Mouse (Mus musculus) heart, postnatal 14 days (tissue): ENCODE measurements around the gene Aph1b. TPM values are rescaled to one million over a fixed set of nuclear protein-coding genes. Genes with fewer than 3 reads are reported as not detected.
"Not testable (repeated sequence)": the region's sequence is repeated elsewhere in the genome, so short reads cannot be mapped to it uniquely, and the experiment has no call there.

Experiments used
- DNase-seq, 2 experiments: peaks; one replicate each; pipeline ENCODE4 v3.0.0; 2021 to 2022
- intact Hi-C: fragments of 180-260 bp; cut with DNase I; formaldehyde crosslinking; loops from one replicate; pipeline ENCODE4 v1.15.1; 2025
- long read RNA-seq, 2 experiments: library from polyadenylated mRNA; stranded (forward); transcript quantifications; one replicate each; pipeline ENCODE4 v2.0.0; 2021
- total RNA-seq, 2 experiments: library from RNA; stranded (reverse); gene quantifications; 2 replicates each; pipeline ENCODE4 v1.2.3; 2021

Gene Aph1b
- 1 to 10 TPM; 5.8 to 7.0 TPM for total RNA-seq
- long read RNA-seq, experiment 1, full-length matches to known transcripts = 4 of 4 reads
- long read RNA-seq, experiment 1, partial matches to known transcripts = 0 of 4 reads
- long read RNA-seq, experiment 1, other reads (novel, unspliced or antisense) = 0 of 4 reads
- long read RNA-seq, experiment 2, full-length matches to known transcripts = 12 of 13 reads
- long read RNA-seq, experiment 2, partial matches to known transcripts = 0 of 13 reads
- long read RNA-seq, experiment 2, other reads (novel, unspliced or antisense) = 1 of 13 reads

GRCm38 (mm10) chr9:66795464-66796324 is at the start of gene Aph1b:
Gene Aph1b (minus strand): TSS chr9:66795490.
- DNase-seq = peak; percentile 94 to 96
- intact Hi-C loops = no loop called here

- DNase-seq = peak in 1 of 2 experiments; percentile 45
- intact Hi-C loops = no loop called here
Observed at GRCm38 (mm10) chr9:66835097-66835480, 39.8 kb upstream of the Aph1b start.

- intact Hi-C loops = loop anchor here (5.0 kb wide), 1 partner anchor 103 kb away; no protein-coding TSS in a partner anchor
- peak; percentile 96 to 98 for DNase-seq
Observed at GRCm38 (mm10) chr9:66834318-66835096, 39.2 kb upstream of the Aph1b start, which contains the start of gene Aph1c. Gene Aph1c (minus strand): TSS chr9:66834726.

- DNase-seq = no peak
- intact Hi-C loops = loop anchor here (5.0 kb wide), 1 partner anchor 103 kb away; no protein-coding TSS in a partner anchor
Observed at GRCm38 (mm10) chr9:66833851-66834250, 38.6 kb upstream of the Aph1b start.

GRCm38 (mm10) chr9:66832366-66832908 is 37.1 kb upstream of the Aph1b start:
- DNase-seq = no peak
- intact Hi-C loops = loop anchor here (5.0 kb wide), 1 partner anchor 105 kb away; no protein-coding TSS in a partner anchor

- DNase-seq = peak in 1 of 2 experiments; percentile 42
- intact Hi-C loops = loop anchor here (1.0 to 10.0 kb wide), 4 partner anchors 119 to 359 kb away; partner anchors contain the start of gene Fbxl22
Observed at GRCm38 (mm10) chr9:66825990-66826389, 30.7 kb upstream of the Aph1b start.

GRCm38 (mm10) chr9:66822255-66822654 is 27.0 kb upstream of the Aph1b start:
- intact Hi-C loops = loop anchor here (10.0 kb wide), 1 partner anchor 307 kb away; the partner anchor contains the start of gene Fbxl22
- DNase-seq = not testable (repeated sequence)

GRCm38 (mm10) chr9:66820996-66821395 is 25.7 kb upstream of the Aph1b start:
- intact Hi-C loops = loop anchor here (10.0 kb wide), 1 partner anchor 306 kb away; the partner anchor contains the start of gene Fbxl22
- no peak for DNase-seq

GRCm38 (mm10) chr9:66813392-66813791 is 18.1 kb upstream of the Aph1b start:
- DNase-seq = no peak
- intact Hi-C loops = no loop called here

GRCm38 (mm10) chr9:66805951-66806350 is 10.7 kb upstream of the Aph1b start:
- DNase-seq, intact Hi-C loops: not testable (repeated sequence)

- no peak for DNase-seq
- intact Hi-C loops = no loop called here
Observed at GRCm38 (mm10) chr9:66801947-66802346, 6.7 kb upstream of the Aph1b start.

GRCm38 (mm10) chr9:66796739-66797138 is 1.4 kb upstream of the Aph1b start, which contains the start of gene Gm10647:
Gene Gm10647 (plus strand): TSS chr9:66797039.
- DNase-seq = no peak
- intact Hi-C loops = no loop called here

GRCm38 (mm10) chr9:66794629-66795463 is 444 bp downstream of the Aph1b start:
- intact Hi-C loops = no loop called here
- no peak for DNase-seq

GRCm38 (mm10) chr9:66787821-66788220 is 7.5 kb downstream of the Aph1b start:
- intact Hi-C loops = loop anchor here (1.0 to 10.0 kb wide), 6 partner anchors 81 to 643 kb away; partner anchors contain the start of gene Fbxl22

GRCm38 (mm10) chr9:66784552-66784951 is 10.7 kb downstream of the Aph1b start:
- DNase-seq = not testable (repeated sequence)
- intact Hi-C loops = loop anchor here (1.0 to 10.0 kb wide), 2 partner anchors 39 to 640 kb away; no protein-coding TSS in a partner anchor

More at GRCm38 (mm10) chr9:66787821-66788220, 7.5 kb downstream of the Aph1b start:
- peak in 1 of 2 experiments; percentile 32 for DNase-seq

GRCm38 (mm10) chr9:66770701-66771100 is 24.6 kb downstream of the Aph1b start:
- intact Hi-C loops = no loop called here
- no peak for DNase-seq

GRCm38 (mm10) chr9:66769275-66769674 is 26.0 kb downstream of the Aph1b start:
- DNase-seq = no peak
- intact Hi-C loops = no loop called here

GRCm38 (mm10) chr9:66768721-66769120 is 26.6 kb downstream of the Aph1b start:
- no peak for DNase-seq
- intact Hi-C loops = no loop called here

- DNase-seq = no peak
- intact Hi-C loops = no loop called here
Observed at GRCm38 (mm10) chr9:66760991-66761390, 34.3 kb downstream of the Aph1b start.
